Mouse (Mus musculus): ENCODE results near the gene Tsen34. TPM values are rescaled to one million over a fixed set of nuclear protein-coding genes. Genes with fewer than 3 reads are reported as not detected.

Gene Tsen34
- polyA plus RNA-seq, 1 experiment: 57.6 TPM

GRCm38 (mm10) chr7:3666921-3667391, 25.7 kb upstream of the Tsen34 start:
- Histone ChIP-seq H3K4me1 (replicated peaks; ENCODE audit: control insufficient read depth, insufficient read depth, low read length) (peaks cover 21% of the 10 kb centered on the region), H3K27ac (ENCODE audit: control insufficient read depth, insufficient read depth, low read length) (peak overlapping the region; percentile 33; the same call in 1 of the 2 replicates), H3K36me3 (ENCODE audit: control insufficient read depth, insufficient read depth, low read length) (peaks cover 9% of the 10 kb centered on the region), H3K27me3 (ENCODE audit: control insufficient read depth, insufficient read depth, low read length) (no peaks in the 10 kb centered on the region), H3K4me3 (ENCODE audit: control insufficient read depth, insufficient read depth, low read length) (no peak overlapping the region)
- WGBS: 59% methylated on average over 14 of the region's 14 CpGs
- no peak for DNase-seq
- TF ChIP-seq CTCF (IDR thresholded peaks at IDR 0.05; ENCODE audit: borderline replicate concordance, control insufficient read depth, extremely low read depth, insufficient read depth, low read length, poor library complexity) (no peak), POLR2A (IDR thresholded peaks at IDR 0.05; ENCODE audit: control insufficient read depth, extremely low read depth, insufficient read depth, low read length, poor library complexity) (no peak)

DNA sequence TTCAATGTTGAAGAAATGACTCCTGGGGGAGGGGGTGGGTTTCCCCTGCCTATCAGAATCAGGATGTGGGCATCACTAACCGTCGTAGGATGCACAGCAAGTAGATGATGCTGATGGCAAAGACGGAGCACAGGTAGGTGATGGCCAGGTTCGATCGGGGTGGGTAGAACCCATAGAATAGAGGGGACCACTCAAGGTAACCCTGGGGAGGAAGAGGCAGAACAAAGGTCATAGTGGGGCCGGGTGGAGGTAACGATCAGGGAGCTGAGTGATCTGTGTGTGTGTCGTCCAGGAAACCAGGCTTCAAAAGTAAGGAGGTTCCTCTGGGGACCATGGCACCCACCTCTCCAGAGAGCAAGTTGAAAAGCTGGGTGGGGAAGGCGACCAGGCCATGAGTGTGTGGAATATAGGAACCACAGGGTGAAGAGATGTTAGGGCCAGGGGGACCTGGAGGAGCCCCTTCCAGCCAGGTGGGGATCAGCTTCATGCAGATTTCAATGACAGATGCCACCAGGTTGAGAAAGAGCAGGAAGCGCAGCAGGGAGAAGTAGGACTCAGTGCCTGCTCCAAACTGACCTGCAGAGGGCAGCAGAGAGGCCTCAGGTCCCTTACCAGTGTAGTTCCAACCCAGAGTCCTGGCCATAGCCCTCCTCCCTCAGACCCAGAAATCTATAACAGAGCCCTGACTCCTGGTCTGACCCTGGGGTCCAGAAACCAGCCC, 18.0 kb upstream of the Tsen34 start:
- Histone ChIP-seq H3K4me3 (ENCODE audit: control insufficient read depth, insufficient read depth, low read length) (no peak overlapping the region), H3K4me1 (replicated peaks; ENCODE audit: control insufficient read depth, insufficient read depth, low read length) (peaks cover 4% of the 10 kb centered on the region; the same call in 1 of the 2 replicates), H3K36me3 (ENCODE audit: control insufficient read depth, insufficient read depth, low read length) (no peaks in the 10 kb centered on the region), H3K27me3 (ENCODE audit: control insufficient read depth, insufficient read depth, low read length) (no peaks in the 10 kb centered on the region), H3K27ac (ENCODE audit: control insufficient read depth, insufficient read depth, low read length) (no peak overlapping the region)
- TF ChIP-seq CTCF (IDR thresholded peaks at IDR 0.05; ENCODE audit: borderline replicate concordance, control insufficient read depth, extremely low read depth, insufficient read depth, low read length, poor library complexity): peak; percentile 71; the same call in 1 of the 2 replicates
- TF ChIP-seq POLR2A (IDR thresholded peaks at IDR 0.05; ENCODE audit: control insufficient read depth, extremely low read depth, insufficient read depth, low read length, poor library complexity): no peak
- DNase-seq: peak; percentile 81
- 71% methylated on average over 10 of the region's 10 CpGs for WGBS

GRCm38 (mm10) chr7:3675228-3675548, 17.5 kb upstream of the Tsen34 start:
- Histone ChIP-seq H3K4me1 (replicated peaks; ENCODE audit: control insufficient read depth, insufficient read depth, low read length) (peaks cover 4% of the 10 kb centered on the region; the same call in 1 of the 2 replicates), H3K4me3 (ENCODE audit: control insufficient read depth, insufficient read depth, low read length) (no peak overlapping the region), H3K27ac (ENCODE audit: control insufficient read depth, insufficient read depth, low read length) (no peak overlapping the region), H3K27me3 (ENCODE audit: control insufficient read depth, insufficient read depth, low read length) (no peaks in the 10 kb centered on the region), H3K36me3 (ENCODE audit: control insufficient read depth, insufficient read depth, low read length) (no peaks in the 10 kb centered on the region)
- 69% methylated on average over 3 of the region's 3 CpGs for WGBS
- TF ChIP-seq POLR2A (IDR thresholded peaks at IDR 0.05; ENCODE audit: control insufficient read depth, extremely low read depth, insufficient read depth, low read length, poor library complexity) (no peak), CTCF (IDR thresholded peaks at IDR 0.05; ENCODE audit: borderline replicate concordance, control insufficient read depth, extremely low read depth, insufficient read depth, low read length, poor library complexity) (no peak)
- DNase-seq: no peak

GRCm38 (mm10) chr7:3676371-3676770, 16.3 kb upstream of the Tsen34 start:
- H3K27ac ChIP-seq (ENCODE audit: control insufficient read depth, insufficient read depth, low read length): no peak overlapping the region
- H3K36me3 ChIP-seq (ENCODE audit: control insufficient read depth, insufficient read depth, low read length): no peaks in the 10 kb centered on the region
- H3K27me3 ChIP-seq (ENCODE audit: control insufficient read depth, insufficient read depth, low read length): no peaks in the 10 kb centered on the region
- TF ChIP-seq CTCF (IDR thresholded peaks at IDR 0.05; ENCODE audit: borderline replicate concordance, control insufficient read depth, extremely low read depth, insufficient read depth, low read length, poor library complexity): no peak
- TF ChIP-seq POLR2A (IDR thresholded peaks at IDR 0.05; ENCODE audit: control insufficient read depth, extremely low read depth, insufficient read depth, low read length, poor library complexity): no peak
- no peak overlapping the region for H3K4me3 ChIP-seq (ENCODE audit: control insufficient read depth, insufficient read depth, low read length)
- WGBS: 93% methylated on average over 12 of the region's 12 CpGs
- peaks cover 4% of the 10 kb centered on the region; the same call in 1 of the 2 replicates for H3K4me1 ChIP-seq (replicated peaks; ENCODE audit: control insufficient read depth, insufficient read depth, low read length)
- no peak for DNase-seq

GRCm38 (mm10) chr7:3677342-3677741, 15.3 kb upstream of the Tsen34 start, which contains the start of gene Tmc4:
Gene Tmc4 (minus strand): TSS chr7:3677553.
- DNase-seq: no peak
- Histone ChIP-seq H3K4me3 (ENCODE audit: control insufficient read depth, insufficient read depth, low read length) (no peak within 1 kb of the TSS), H3K4me1 (replicated peaks; ENCODE audit: control insufficient read depth, insufficient read depth, low read length) (peaks cover 4% of the 10 kb centered on the region; the same call in 1 of the 2 replicates), H3K27ac (ENCODE audit: control insufficient read depth, insufficient read depth, low read length) (no peak within 1 kb of the TSS), H3K36me3 (ENCODE audit: control insufficient read depth, insufficient read depth, low read length) (no peaks in the 10 kb centered on the region), H3K27me3 (ENCODE audit: control insufficient read depth, insufficient read depth, low read length) (no peaks in the 10 kb centered on the region)
- WGBS: 92% methylated on average over 9 of the region's 9 CpGs
- TF ChIP-seq CTCF (IDR thresholded peaks at IDR 0.05; ENCODE audit: borderline replicate concordance, control insufficient read depth, extremely low read depth, insufficient read depth, low read length, poor library complexity) (no peak), POLR2A (IDR thresholded peaks at IDR 0.05; ENCODE audit: control insufficient read depth, extremely low read depth, insufficient read depth, low read length, poor library complexity) (no peak)

DNA sequence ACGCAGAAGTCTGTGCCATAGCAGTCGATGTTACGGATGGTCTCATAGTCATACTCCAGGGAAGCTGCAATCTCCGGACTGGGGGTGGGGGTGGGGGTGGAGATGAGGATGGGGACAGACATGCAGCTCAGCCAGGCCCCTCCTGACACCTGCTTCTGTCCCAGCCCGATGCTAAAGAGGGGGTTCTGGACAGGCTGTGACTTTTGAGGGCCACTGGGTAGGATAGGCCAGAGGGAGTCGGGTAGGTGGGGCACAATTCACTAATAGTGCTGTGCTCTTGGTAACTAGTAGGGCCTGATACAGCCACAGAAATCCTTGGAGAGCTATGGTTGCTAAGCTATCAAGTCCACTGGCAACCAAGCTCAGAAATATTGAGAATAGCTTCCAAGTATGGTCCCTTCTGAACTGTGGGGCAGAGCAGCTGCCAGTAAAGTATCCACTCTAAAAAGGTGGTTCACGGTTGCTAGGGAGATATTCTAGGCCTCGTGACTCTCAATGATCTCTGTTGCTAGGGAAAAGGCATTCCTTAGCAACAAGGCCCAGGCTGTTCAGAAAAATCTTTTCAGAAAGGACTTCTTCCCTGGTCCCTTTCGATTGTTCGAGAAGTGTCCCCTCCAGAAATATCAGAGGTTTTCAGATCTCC, 8.6 kb upstream of the Tsen34 start:
- no peak overlapping the region for H3K27ac ChIP-seq (ENCODE audit: control insufficient read depth, insufficient read depth, low read length)
- WGBS: 95% methylated on average over 10 of the region's 10 CpGs
- H3K4me3 ChIP-seq (ENCODE audit: control insufficient read depth, insufficient read depth, low read length): no peak overlapping the region
- no peaks in the 10 kb centered on the region for H3K4me1 ChIP-seq (replicated peaks; ENCODE audit: control insufficient read depth, insufficient read depth, low read length)
- DNase-seq: no peak
- no peaks in the 10 kb centered on the region for H3K27me3 ChIP-seq (ENCODE audit: control insufficient read depth, insufficient read depth, low read length)
- no peak for TF ChIP-seq CTCF (IDR thresholded peaks at IDR 0.05; ENCODE audit: borderline replicate concordance, control insufficient read depth, extremely low read depth, insufficient read depth, low read length, poor library complexity)
- TF ChIP-seq POLR2A (IDR thresholded peaks at IDR 0.05; ENCODE audit: control insufficient read depth, extremely low read depth, insufficient read depth, low read length, poor library complexity): no peak
- no peaks in the 10 kb centered on the region for H3K36me3 ChIP-seq (ENCODE audit: control insufficient read depth, insufficient read depth, low read length)

All from thymus, adult 2 months (tissue).